Mouse (Mus musculus): Measurements from ENCODE around the gene Wfdc8.

DNA sequence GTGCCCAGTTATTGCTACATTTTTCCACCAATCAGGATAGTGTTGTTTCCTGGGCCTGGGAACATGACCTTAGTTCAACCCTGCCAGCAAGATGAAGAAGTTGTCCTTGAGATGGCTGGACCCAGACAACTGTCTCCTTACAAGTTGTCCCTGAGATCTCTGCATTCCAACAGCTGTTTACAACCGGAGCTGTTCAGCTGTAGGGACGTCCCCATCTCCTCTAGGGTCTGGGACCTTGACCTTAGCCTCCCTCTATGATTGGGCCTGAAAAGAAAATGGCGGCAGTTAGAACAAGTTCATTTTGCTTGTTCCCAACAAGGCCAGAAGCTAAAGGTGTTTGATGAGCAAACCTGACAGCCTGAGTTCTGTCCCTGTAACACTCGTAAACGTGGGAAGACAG, 5.6 kb upstream of the Wfdc8 start:
- TF ChIP-seq CTCF (IDR thresholded peaks at IDR 0.05; ENCODE audit: control insufficient read depth, insufficient read depth, low read length) (no peak), POLR2A (IDR thresholded peaks at IDR 0.05; ENCODE audit: borderline replicate concordance, control insufficient read depth, low read depth, low read length) (no peak)

Data from bone marrow, adult 2 months (tissue).